Mouse (Mus musculus) midbrain, embryonic 16.5 days (tissue): ENCODE data around the gene Ermap. TPM values are rescaled to one million over a fixed set of nuclear protein-coding genes. Genes with fewer than 3 reads are reported as not detected.

Source experiments
- microRNA counts: library from miRNA; unstranded; fragments of <30 nt; microRNA quantifications from one replicate; lab custom pipeline; 2016
- microRNA-seq: library from miRNA; unstranded; fragments of <30 nt; microRNA quantifications from one replicate; pipeline ENCODE4, GENCODE M21; 2017
- polyA plus RNA-seq: library from polyadenylated mRNA; unstranded; fragments of >200 nt; fragmentation: Nextera tagmentation; extraction: Ambion mirVana; gene quantifications from 2 replicates; pipeline ENCODE4 v1.2.1, GENCODE M21; 2015

Gene Ermap
- polyA plus RNA-seq, 1 experiment from 2014 or later: 0.14 TPM

MicroRNAs within 50 kb of the gene (microRNA counts, 519-probe panel; counts per million panel counts)
- 1,746 counts per million, percentile 35 among the panel's probes with 10 or more counts for microRNA mmu-miR-1957 (lab: Ali Mortazavi, UCI)

Small RNA genes lying within 50 kb of the gene (microRNA-seq; reads per million reads assigned to microRNA genes)
- not detected for gene Mir1957a

Other genes with a start within 250 kb of the Ermap start
- not detected in 2 replicates for gene Lao1, start 228.4 kb downstream of the Ermap start, polyA plus RNA-seq
- 90.7 and 91.6 TPM in 2 replicates for gene Slc2a1, start 81.3 kb downstream of the Ermap start, polyA plus RNA-seq
- 4.0 and 6.1 TPM in 2 replicates for gene Zfp691, start 15.8 kb downstream of the Ermap start, polyA plus RNA-seq
- 220 and 230 TPM in 2 replicates for gene Svbp, start 5.3 kb upstream of the Ermap start, polyA plus RNA-seq
- gene Tmem269, start 28.2 kb upstream of the Ermap start, polyA plus RNA-seq: 0.26 and 0.44 TPM in 2 replicates
- gene AU022252, start 42.7 kb upstream of the Ermap start, polyA plus RNA-seq: 22.6 and 26.0 TPM in 2 replicates
- gene P3h1, start 42.9 kb upstream of the Ermap start, polyA plus RNA-seq: 9.2 and 9.9 TPM in 2 replicates
- gene Cldn19, start 65.4 kb upstream of the Ermap start, polyA plus RNA-seq: 0.63 and 1.6 TPM in 2 replicates
- gene Ybx1, start 104.6 kb upstream of the Ermap start, polyA plus RNA-seq: 716 and 727 TPM in 2 replicates
- gene Ppih, start 130.5 kb upstream of the Ermap start, polyA plus RNA-seq: 36.4 and 42.9 TPM in 2 replicates
- 22.8 and 27.1 TPM in 2 replicates for gene Ccdc30, start 225.5 kb upstream of the Ermap start, polyA plus RNA-seq
- 18.6 and 19.4 TPM in 2 replicates for gene Ppcs, start 232.4 kb upstream of the Ermap start, polyA plus RNA-seq
- 0.64 and 0.76 TPM in 2 replicates for gene Zmynd12, start 232.8 kb upstream of the Ermap start, polyA plus RNA-seq